Mouse (Mus musculus) hindlimb bud, embryonic 11.5 days (tissue): ENCODE measurements at regions not wholly inside any gene's neighbourhood (a gene's known extent, or its start where the extent isn't known, plus 50 kb on each side); places are given as distances from the start of the nearest gene placed in this dataset.

Experiments used
- DNase-seq: peaks from one replicate; pipeline ENCODE4 v3.0.0-alpha.2; 2012; ENCODE audit warnings: low read depth, low spot score; ENCODE audit errors: extremely low spot score

DNA sequence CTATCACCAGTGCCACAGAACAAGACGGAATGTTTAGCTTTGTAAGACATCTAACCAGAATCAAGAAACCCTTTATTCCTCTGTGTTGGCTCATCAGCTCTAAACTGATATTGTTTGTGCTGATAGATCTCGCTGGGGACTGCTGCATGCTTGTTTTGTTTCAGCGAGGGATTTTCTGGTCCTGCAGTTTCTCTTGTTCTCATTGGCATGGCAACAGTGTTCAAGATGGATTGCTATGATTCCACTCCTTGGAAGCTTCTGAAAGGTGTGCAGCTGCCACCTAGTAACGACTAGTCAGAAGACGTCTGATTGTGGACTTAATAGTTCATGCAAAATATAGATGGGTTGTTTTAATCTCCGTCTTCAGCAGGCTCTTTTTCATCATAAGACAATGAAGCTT, 591.2 kb downstream of the Sorcs1 start:
- DNase-seq = no peak

GRCm38 (mm10) chr19:50077427-50078040, 600.9 kb downstream of the Sorcs1 start:
- no peak for DNase-seq

DNA sequence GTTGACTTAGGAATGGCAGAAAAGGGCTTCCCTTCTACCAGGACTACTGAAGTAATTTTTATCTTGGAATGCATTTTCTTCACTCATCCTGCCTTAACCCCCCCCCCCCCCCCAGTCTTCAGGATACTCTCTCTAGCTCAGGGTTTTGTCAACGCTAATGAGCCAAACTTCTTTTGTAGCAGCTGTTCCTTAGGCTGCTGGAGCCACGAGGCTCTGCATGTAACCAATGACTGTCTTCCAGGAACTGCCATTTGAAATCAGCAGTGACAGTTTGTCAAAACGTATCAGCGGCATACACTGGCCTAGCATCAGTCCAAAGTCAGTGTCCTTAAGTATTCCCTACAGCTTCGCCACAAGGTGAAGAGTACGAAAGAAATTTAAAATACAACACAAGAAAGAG, 618.0 kb downstream of the Sorcs1 start:
- no peak for DNase-seq

DNA sequence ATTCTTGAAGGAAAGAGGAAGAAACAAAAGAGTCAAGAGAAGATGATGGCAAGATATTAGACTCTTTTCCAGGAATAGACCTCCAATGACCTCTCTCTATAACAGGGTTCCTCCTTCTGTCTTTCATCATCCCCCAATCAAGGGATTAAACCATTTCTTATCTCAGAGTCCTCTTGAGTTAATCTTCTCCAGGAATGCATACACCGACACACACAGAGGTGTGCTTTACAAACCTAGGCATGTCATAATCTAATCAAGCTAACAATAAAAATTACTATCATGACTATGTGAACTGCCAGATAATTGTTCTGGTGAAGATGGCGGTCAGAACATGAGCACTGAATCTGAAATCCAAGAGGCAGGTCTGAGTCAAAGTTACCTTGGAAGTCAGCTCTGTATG, 625.5 kb downstream of the Sorcs1 start:
- DNase-seq = no peak

DNA sequence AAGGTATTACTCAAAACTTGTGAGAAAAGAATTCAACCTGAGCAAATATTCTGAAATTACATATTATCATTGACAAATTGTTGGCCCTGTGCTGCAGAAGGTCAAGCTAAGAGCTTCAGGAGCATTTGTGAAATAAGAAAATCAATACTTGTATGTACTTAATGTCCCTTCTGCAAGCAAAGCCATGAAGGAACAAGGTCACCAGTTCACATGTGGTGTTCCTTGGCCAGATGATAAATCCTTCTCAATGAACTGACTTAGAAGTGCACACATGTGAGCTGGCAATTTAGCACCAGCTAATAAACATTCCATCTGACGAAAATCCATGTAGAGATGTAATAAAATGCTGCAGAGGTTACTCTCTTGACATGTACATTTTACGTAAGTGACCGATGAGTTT, 632.7 kb downstream of the Sorcs1 start:
- DNase-seq = peak; percentile 28

- DNase-seq = no peak
Measured at GRCm38 (mm10) chr19:50013659-50014058, 664.8 kb downstream of the Sorcs1 start.

DNA sequence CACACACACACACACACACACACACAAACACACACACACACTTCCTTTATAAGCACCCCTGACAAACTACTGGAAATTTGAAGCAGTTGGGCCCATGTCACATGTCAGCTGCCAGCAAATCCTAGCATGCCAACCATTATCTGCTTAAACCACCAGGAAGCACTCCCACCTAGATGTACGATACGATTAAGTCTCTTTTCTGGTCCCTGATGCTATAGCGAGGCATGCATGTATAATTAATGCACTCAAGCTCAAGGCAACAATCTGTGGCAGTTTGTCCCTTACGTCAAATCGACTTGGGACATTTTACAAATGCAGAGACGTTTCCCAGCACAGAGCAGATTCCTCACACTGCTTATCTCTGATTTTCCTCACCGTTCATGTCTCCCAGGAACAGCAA, 673.2 kb downstream of the Sorcs1 start:
- DNase-seq = no peak

GRCm38 (mm10) chr19:49985826-49986225, 692.6 kb downstream of the Sorcs1 start:
- no peak for DNase-seq

GRCm38 (mm10) chr19:49966284-49966841, 712.1 kb downstream of the Sorcs1 start:
- DNase-seq = no peak

- DNase-seq = no peak
Measured at GRCm38 (mm10) chr19:49964679-49965078, 713.8 kb downstream of the Sorcs1 start.

DNA sequence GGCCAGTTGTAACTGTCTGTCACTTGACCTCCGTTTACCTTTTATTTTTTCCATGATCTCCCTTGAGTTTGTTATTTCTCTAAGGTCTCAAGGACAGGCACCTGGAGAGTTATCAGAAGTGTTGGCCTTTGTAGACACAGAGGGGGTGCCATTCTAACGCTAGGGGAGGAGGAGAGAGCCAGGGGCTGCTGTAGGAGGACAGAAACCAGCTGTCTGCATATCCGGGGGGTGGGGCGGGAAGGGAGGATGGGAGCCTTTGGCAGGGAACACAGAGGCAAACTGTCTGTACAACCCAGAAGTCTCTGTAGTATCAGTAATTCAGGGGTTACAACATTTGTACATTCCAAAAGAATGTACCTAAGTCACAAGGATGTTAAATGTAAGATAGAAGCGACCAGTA, 719.9 kb downstream of the Sorcs1 start:
- DNase-seq = no peak

GRCm38 (mm10) chr19:49931202-49931601, 747.2 kb downstream of the Sorcs1 start:
- DNase-seq = no peak

DNA sequence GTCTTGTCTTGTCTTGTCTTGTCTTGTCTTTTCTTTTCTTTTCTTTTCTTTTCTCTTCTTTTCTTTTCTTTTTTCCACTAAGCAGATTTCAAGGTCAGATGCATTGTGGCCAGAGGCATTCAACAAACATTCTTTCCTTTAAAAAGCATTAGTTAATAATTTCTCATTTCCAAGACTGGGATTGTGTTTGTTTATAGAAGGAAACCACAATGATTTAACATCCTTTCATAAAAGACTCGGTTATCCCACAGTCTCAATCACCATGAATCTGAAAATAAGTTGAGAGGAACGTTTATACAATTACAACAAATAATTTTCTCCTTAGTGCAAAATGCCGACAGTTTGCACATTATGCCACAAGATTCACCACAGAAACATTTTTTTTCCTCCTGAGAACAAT, 766.7 kb downstream of the Sorcs1 start:
- no peak for DNase-seq

GRCm38 (mm10) chr19:49880241-49880640, 798.2 kb downstream of the Sorcs1 start:
- peak; percentile 73 for DNase-seq

GRCm38 (mm10) chr19:49860761-49861160, 817.7 kb downstream of the Sorcs1 start:
- DNase-seq = no peak

DNA sequence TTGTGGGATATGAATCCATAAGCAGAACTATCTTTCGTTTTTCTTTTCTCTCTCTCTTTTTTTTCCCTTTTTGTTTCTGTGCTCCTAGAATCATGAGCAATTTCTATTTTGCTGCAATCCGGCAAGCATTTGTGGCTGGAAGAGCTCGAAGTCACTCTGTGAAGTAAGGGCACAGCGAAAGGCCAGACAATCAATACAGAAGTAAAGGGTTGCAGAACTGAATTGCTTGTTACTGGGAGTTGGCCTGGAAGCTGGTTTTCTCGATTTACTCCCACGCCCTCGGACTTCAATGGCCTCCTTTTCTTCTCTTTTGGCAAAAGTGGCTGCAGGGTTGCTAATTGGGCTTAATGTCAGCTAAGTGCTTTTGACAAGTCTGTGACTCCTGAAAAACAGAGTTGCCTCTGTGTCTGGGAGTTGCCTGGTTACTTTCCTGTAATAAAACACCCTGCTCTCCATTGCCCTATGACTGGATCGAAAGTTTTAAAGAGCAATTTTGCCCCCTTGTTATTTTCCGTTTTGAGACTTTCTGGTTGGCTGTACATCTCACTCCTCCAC, 822.9 kb downstream of the Sorcs1 start:
- DNase-seq = peak; percentile 39

DNA sequence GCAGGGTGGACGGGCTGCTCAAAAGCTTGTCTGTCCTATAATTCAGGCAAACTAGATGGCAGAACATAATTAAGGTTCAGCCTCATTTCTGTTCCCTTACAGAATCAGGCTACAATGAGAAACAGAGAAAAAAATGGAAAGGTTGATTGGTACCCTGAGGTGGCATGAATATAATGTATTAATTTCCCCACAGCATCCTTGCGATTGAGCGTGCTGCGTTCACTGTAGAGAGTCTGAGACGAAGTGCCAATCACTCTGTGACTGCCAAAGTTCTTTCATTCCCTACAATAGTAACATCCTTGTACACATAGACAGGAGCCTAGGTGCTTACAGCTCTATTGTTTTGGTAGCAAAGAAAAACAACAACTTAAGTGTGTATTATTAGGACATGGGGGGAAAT, 836.5 kb downstream of the Sorcs1 start:
- DNase-seq = no peak

DNA sequence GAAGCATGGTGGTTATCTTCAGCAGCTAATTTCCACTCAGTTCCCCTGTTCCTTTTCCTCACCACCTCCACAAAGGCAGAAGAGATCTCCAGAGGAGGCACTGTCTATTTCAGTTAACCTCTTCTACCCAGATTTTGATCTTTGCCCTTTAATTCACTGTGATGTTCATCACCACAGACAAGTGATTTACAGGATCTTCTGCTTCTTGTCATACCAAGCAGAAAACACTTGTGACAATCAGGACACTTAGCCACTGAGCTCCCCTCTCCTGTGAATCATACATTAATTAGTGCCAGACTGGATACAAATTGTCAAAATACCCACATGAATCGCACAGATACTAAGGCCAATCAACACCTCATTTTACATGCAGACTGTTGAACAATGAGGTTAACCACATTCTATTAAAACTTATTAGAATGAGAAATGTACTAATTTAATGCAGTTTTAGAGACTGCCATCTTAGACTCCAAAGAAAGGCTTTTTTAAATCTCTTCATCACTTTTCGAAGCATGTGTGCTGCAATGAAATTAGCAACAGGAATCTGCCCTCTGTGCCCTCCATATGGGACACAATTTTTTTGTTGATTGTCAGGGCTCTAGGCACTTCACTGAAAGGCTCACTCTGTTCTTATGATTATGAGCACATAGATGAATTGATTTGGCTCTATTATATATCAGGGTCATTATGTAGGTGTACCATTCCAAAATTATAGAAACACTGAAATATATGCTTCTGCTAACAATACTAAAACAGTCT, 839.1 kb downstream of the Sorcs1 start:
- DNase-seq = no peak

GRCm38 (mm10) chr19:49830918-49831317, 847.5 kb downstream of the Sorcs1 start:
- DNase-seq = no peak

DNA sequence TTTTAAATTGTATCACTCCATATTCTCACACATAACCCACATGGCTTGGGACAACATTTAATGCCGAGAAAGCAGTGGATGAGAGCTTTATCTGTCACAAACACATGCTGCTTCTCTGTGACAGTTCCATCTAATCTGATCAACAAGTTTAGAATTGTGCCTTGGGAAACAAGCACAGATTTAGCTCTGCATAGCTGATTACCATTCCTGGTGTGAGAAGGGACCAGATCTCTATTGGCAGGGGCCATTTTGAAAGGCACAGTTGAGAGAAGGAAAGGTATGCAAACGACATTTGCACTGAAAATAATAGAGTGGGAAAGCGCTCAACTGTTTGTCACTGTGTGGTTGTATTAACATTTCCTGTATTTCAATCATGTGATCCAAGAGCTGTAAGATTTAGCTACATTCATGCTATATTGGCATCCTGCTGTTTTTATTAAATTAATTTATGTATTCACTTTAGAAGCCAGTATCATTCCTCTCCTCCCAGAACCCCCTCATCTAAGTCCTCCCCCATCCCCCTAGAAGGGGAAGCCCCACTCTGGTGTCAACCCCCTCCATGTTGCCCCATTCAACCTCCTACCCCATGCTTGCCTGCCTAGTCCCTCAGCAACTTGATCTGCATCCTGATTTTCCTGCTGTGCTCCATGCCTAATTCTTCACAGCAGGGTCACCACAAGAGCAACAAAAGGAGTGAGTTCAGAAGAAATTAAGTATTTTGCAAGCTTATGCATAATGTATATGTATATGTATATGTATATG, 872.6 kb downstream of the Sorcs1 start:
- DNase-seq = no peak
